Mouse (Mus musculus) erythroblast, embryonic 14.5 days (primary cell): ENCODE results near the gene Mtss1l.

Experiments
- GATA1 ChIP-seq: IDR thresholded peaks from 2 replicates; pipeline ENCODE4 v1.6.1; 2012; ENCODE audit warnings: low read length, inconsistent platforms, mixed read lengths
- TAL1 ChIP-seq: IDR thresholded peaks from 3 replicates; pipeline ENCODE4 v1.6.1; 2012; ENCODE audit warnings: low read length, inconsistent platforms, mixed read lengths

DNA sequence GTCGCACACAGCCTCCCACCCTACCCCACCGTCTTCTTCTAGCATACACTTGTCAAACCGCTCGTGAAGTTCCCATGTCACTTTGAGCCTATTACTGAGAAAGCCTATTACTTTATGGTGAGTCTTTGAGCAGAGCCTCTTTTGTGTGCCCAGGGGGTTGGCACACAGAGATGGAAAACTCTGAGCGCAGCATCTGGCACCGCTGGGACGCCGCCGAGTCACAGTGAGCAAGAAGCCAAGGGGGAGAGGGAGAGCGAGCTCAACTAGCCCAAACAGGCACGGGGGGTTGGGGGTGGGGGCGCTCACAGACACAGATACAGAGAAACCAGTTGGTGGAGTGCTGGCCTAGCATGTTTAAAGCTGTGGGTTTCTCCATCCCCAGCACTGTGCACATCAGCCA is 68.3 kb downstream of the Mtss1l start:
- no peak for TF ChIP-seq GATA1
- no peak for TF ChIP-seq TAL1
